Mouse (Mus musculus) limb, embryonic 15.5 days (tissue): ENCODE measurements around the gene Klf7. TPM values are rescaled to one million over a fixed set of nuclear protein-coding genes. Genes with fewer than 3 reads are reported as not detected.

Experiments
- ATAC-seq: fragments of 200-750 bp; cut with Nextera tagmentation; 2 replicates; pipeline ENCODE4 v1.8.0; 2017; ENCODE audit warnings: low read depth, moderate TSS enrichment; ENCODE audit not compliant: insufficient number of reproducible peaks, low FRiP score, low TSS enrichment
- H3K27ac ChIP-seq: fragments of 300-500 bp; sonication (generic); 2 replicates; pipeline ENCODE4 v1.5.1; 2015; ENCODE audit warnings: moderate library complexity, mild to moderate bottlenecking, inconsistent platforms
- H3K27me3 ChIP-seq: fragments of 300-500 bp; sonication (generic); 2 replicates; pipeline ENCODE4 v1.6.1; 2015; ENCODE audit warnings: inconsistent platforms
- H3K36me3 ChIP-seq: fragments of 300-500 bp; sonication (generic); 2 replicates; pipeline ENCODE4 v1.6.1; 2015; ENCODE audit warnings: inconsistent platforms
- H3K4me1 ChIP-seq: fragments of 300-500 bp; sonication (generic); 2 replicates; pipeline ENCODE4 v1.6.1; 2015; ENCODE audit warnings: inconsistent platforms
- H3K4me2 ChIP-seq: fragments of 300-500 bp; sonication (generic); 2 replicates; pipeline ENCODE4 v1.6.1; 2015; ENCODE audit warnings: mild to moderate bottlenecking, inconsistent platforms
- H3K4me3 ChIP-seq: fragments of 300-500 bp; sonication (generic); 2 replicates; pipeline ENCODE4 v1.5.1; 2015; ENCODE audit warnings: mild to moderate bottlenecking, inconsistent platforms
- H3K9ac ChIP-seq: fragments of 300-500 bp; sonication (generic); 2 replicates; pipeline ENCODE4 v1.6.1; 2015; ENCODE audit warnings: inconsistent platforms
- H3K9me3 ChIP-seq: fragments of 300-500 bp; sonication (generic); 2 replicates; pipeline ENCODE4 v1.6.1; 2016; ENCODE audit warnings: inconsistent platforms
- WGBS: fragments of 180-500 bp; shearing (Covaris S2); methylation state at CpG from one replicate; pipeline ENCODE4 v1.1.7; 2015; 5-methylcytosine and 5-hydroxymethylcytosine counted together
- microRNA-seq: library from miRNA; unstranded; fragments of <30 nt; microRNA quantifications from one replicate; pipeline ENCODE4, GENCODE M21; 2016
- polyA plus RNA-seq: library from polyadenylated mRNA; unstranded; fragments of >200 nt; fragmentation: Nextera tagmentation; extraction: Ambion mirVana; gene quantifications from 2 replicates; pipeline ENCODE4 v1.2.1, GENCODE M21; 2015

The Klf7 gene
- polyA plus RNA-seq, 1 experiment from 2014 or later = 22.5 TPM

DNA sequence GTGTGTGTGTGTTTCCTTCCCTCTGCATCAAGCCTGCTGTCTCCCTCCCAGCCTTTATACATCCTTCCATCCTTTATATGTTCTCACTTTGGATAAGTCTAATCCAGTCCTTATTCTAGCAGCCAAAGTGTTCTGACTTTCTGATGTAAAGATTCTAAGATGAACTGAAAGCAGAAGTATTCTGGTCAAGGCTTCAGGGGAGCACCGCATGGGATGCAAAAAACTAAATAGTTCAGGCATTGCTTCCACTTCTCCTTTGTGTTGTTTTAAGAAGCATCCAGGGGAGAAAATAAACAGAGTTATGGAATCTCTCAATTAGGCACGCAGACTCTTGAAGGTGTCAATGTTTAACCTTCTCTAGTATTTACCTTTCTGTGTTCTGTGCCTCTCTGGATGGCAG lies 141.3 kb downstream of the Klf7 start:
- no peaks in the 10 kb centered on the region for H3K27me3 ChIP-seq
- no peak overlapping the region for H3K9ac ChIP-seq
- H3K36me3 ChIP-seq = no peaks in the 10 kb centered on the region
- no peak overlapping the region for H3K4me3 ChIP-seq
- H3K27ac ChIP-seq = no peak overlapping the region
- H3K9me3 ChIP-seq = no peaks in the 10 kb centered on the region
- no peaks in the 10 kb centered on the region for H3K4me1 ChIP-seq
- ATAC-seq = no peak
- H3K4me2 ChIP-seq = no peak overlapping the region
- 75% methylated on average over 2 of the region's 2 CpGs for WGBS

Small RNA genes lying within 50 kb of the gene (microRNA-seq; reads per million reads assigned to microRNA genes)
- gene Mir6899 = not detected
